Mouse (Mus musculus) adrenal gland, adult 2 months (tissue): ENCODE measurements at regions not wholly inside any gene's neighbourhood (a gene's known extent, or its start where the extent isn't known, plus 50 kb on each side); places are given as distances from the start of the nearest gene placed in this dataset.

Source experiments
- DNase-seq: peaks from one replicate; pipeline ENCODE4 v3.0.0; 2021
- microRNA-seq, 2 experiments: library from miRNA; unstranded; fragments of <30 nt; microRNA quantifications; one replicate each; pipeline ENCODE4 v1.2.0; 2021

DNA sequence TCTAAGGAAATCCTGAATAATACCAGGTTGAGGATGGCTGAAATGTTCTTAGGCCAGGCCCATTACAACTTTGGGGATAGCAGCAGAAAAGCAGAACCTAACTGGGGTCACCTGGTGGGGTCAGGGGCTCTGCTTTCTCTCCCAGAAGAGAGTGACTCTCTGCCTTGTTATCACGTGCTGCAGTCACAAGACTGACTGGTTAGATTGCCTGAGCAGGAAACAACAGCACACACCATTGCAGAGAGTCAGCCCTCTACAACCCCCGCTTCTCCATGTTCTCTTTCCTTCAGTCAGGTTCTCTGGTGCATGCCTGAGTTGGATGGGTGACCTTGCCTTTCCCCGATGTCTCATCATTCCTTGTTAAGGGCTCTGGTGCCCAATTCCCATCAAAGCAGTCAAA is 91.2 kb upstream of the Hsd17b12 start:
- DNase-seq: no peak

GRCm38 (mm10) chr2:94246851-94247471 is 89.2 kb upstream of the Hsd17b12 start:
- peak; percentile 24 for DNase-seq

- no peak for DNase-seq
Observed at GRCm38 (mm10) chr2:94246180-94246611, 88.4 kb upstream of the Hsd17b12 start.

GRCm38 (mm10) chr2:94245305-94245959 is 87.7 kb upstream of the Hsd17b12 start:
- DNase-seq: peak; percentile 84

- no peak for DNase-seq
Observed at GRCm38 (mm10) chr2:94244140-94244539, 86.4 kb upstream of the Hsd17b12 start.

- peak; percentile 58 for DNase-seq
Observed at GRCm38 (mm10) chr2:94243053-94243916, 85.5 kb upstream of the Hsd17b12 start.

GRCm38 (mm10) chr2:94242406-94243052 is 84.8 kb upstream of the Hsd17b12 start:
- DNase-seq: no peak

- no peak for DNase-seq
Observed at GRCm38 (mm10) chr2:94242051-94242397, 84.3 kb upstream of the Hsd17b12 start.

DNA sequence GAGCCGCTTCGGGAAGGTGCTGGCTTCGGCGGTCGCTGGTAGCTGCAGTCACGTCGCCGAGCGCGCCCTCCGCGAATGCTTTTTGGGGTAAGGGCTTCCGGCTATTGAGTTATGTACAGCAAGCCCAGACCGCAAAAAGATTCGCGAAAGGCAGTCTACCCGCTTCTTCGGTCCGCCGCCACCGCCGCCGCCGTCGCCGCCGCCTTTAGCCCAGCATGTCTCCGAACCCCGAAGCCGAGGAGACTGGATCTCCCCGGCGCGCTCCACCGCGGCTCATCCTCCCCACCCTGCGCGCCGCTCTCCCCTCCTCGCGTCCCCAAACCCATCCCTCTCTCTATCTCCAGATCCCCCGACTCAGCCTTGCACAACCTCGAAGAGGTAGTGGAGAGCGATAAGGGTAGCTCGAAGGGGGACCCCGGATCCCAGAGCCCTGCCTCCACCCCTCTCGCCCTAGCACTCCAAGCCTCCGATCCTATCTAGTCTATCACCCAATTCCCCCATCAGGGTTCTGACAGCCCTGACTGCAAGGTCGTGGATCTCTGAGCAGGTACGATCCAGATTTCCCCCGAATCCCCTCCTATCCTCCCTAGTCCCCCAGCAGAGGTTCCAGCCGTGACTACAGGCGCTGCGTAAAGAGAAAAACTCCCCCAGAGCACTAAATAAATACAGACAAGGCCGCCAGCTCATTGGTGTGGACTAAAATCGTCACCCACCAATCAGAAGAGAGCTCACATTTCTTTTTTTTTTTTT is 83.7 kb upstream of the Hsd17b12 start:
- peak; percentile 77 for DNase-seq

GRCm38 (mm10) chr2:94240411-94240810 is 82.6 kb upstream of the Hsd17b12 start:
- DNase-seq: no peak

GRCm38 (mm10) chr2:94239573-94239972 is 81.8 kb upstream of the Hsd17b12 start:
- DNase-seq: no peak

GRCm38 (mm10) chr2:94236479-94236878 is 78.7 kb upstream of the Hsd17b12 start:
- no peak for DNase-seq

DNA sequence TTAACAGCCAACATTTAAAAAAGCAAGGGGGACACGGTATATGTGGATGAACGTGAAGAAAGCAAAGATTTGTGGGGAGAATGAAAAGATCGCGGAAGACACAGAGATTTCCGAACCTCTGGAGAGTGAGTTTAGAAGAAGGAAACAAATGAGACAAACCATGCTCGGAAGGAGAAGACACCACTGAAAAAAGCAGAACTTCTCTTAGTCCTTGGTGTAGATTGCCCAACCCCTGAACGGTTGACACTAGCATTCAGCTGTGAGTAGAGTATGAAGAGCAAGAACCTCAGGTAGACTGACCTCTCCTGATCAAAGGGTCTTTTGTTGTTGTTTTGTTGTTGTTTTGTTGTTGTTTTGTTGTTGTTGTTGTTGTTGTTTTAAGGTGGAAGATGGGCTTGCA is 75.8 kb upstream of the Hsd17b12 start:
- DNase-seq: no peak

GRCm38 (mm10) chr2:94219421-94219820 is 61.7 kb upstream of the Hsd17b12 start:
- DNase-seq: no peak

GRCm38 (mm10) chr2:94217481-94217880 is 59.7 kb upstream of the Hsd17b12 start:
- no peak for DNase-seq

DNA sequence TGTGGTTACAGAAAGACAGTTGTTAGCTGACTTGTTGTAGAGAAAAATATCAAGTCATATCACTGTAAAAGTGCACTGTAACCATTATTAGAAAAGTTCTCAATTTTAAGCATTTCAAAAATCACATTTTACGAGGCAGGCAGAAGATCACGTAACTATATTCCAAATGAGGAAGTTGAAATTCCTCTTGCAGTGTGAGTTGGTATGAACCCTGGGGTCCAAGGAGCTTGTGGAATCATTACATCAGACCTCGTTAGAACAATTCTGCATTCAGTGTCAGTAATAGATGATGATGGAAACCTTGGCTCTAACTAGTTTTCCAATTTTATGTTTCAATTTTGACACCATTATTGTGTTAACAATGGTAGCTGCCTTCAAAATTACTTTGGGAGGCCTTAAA is 57.7 kb upstream of the Hsd17b12 start:
- no peak for DNase-seq

Small RNA genes lying in the stretch of these regions (microRNA-seq; reads per million reads assigned to microRNA genes)
- gene Mir129-2: 0.41 to 0.66 reads per million in 2 experiments
- gene Mir129b: 0 reads per million in 2 experiments
